Mouse (Mus musculus) right cerebral cortex, postnatal 25 days (tissue): ENCODE measurements at regions not wholly inside any gene's neighbourhood (a gene's known extent, or its start where the extent isn't known, plus 50 kb on each side); places are given as distances from the start of the nearest gene placed in this dataset.

Experiments
- DNase-seq: peaks from one replicate; pipeline ENCODE4 v3.0.0; 2022

GRCm38 (mm10) chr1:90268131-90268691 is 64.4 kb downstream of the Ackr3 start:
- no peak for DNase-seq

GRCm38 (mm10) chr1:90268951-90269350 is 65.2 kb downstream of the Ackr3 start:
- no peak for DNase-seq

GRCm38 (mm10) chr1:90269836-90270235 is 66.1 kb downstream of the Ackr3 start:
- DNase-seq = no peak

- DNase-seq = no peak
These were observed 67.5 kb downstream of the Ackr3 start for GRCm38 (mm10) chr1:90271326-90271725.

GRCm38 (mm10) chr1:90272411-90272810 is 68.6 kb downstream of the Ackr3 start:
- no peak for DNase-seq

GRCm38 (mm10) chr1:90272830-90273628 is 69.2 kb downstream of the Ackr3 start:
- DNase-seq = no peak

- DNase-seq = no peak
These were observed 69.8 kb downstream of the Ackr3 start for GRCm38 (mm10) chr1:90273629-90273928.

GRCm38 (mm10) chr1:90274968-90275651 is 71.3 kb downstream of the Ackr3 start:
- no peak for DNase-seq

- DNase-seq = peak; percentile 80
These were observed 72.2 kb downstream of the Ackr3 start for GRCm38 (mm10) chr1:90275786-90276520.

GRCm38 (mm10) chr1:90277486-90278255 is 73.9 kb downstream of the Ackr3 start:
- no peak for DNase-seq

- DNase-seq = no peak
These were observed 75.5 kb downstream of the Ackr3 start for GRCm38 (mm10) chr1:90279066-90279839.

GRCm38 (mm10) chr1:90280227-90280626 is 76.4 kb downstream of the Ackr3 start:
- no peak for DNase-seq

- DNase-seq = no peak
These were observed 77.5 kb downstream of the Ackr3 start for GRCm38 (mm10) chr1:90281255-90281654.

- DNase-seq = no peak
These were observed 78.2 kb downstream of the Ackr3 start for GRCm38 (mm10) chr1:90281956-90282355.

GRCm38 (mm10) chr1:90282367-90282766 is 78.6 kb downstream of the Ackr3 start:
- no peak for DNase-seq

- no peak for DNase-seq
These were observed 79.5 kb downstream of the Ackr3 start for GRCm38 (mm10) chr1:90283176-90283775.

- DNase-seq = no peak
These were observed 80.3 kb downstream of the Ackr3 start for GRCm38 (mm10) chr1:90283912-90284636.

GRCm38 (mm10) chr1:90285318-90285717 is 81.5 kb downstream of the Ackr3 start:
- DNase-seq = no peak

GRCm38 (mm10) chr1:90287251-90287650 is 83.5 kb downstream of the Ackr3 start:
- no peak for DNase-seq

GRCm38 (mm10) chr1:90288892-90289731 is 85.3 kb downstream of the Ackr3 start:
- DNase-seq = no peak
